Mouse (Mus musculus) left cerebral cortex, postnatal 10 days (tissue): Measurements from ENCODE around the gene Skp2. TPM values are rescaled to one million over a fixed set of nuclear protein-coding genes. Genes with fewer than 3 reads are reported as not detected.
A peak's percentile ranks its signal among the peaks of the same experiment; 100 is the strongest.

Experiments used
- DNase-seq, 2 experiments: peaks; one replicate each; pipeline ENCODE4 v3.0.0; 2021 to 2022; ENCODE audit warnings: low spot score in 2 of 2, mixed read lengths in 1 of 2; ENCODE audit errors: extremely low spot score in 1 of 2
- intact Hi-C: fragments of 180-260 bp; cut with DNase I; formaldehyde crosslinking; loops from one replicate; pipeline ENCODE4 v1.15.1; 2025
- total RNA-seq, 2 experiments: library from RNA; stranded (reverse); gene quantifications; 2 replicates each; pipeline ENCODE4 v1.2.3; 2021

The Skp2 gene
- total RNA-seq, 2 experiments from 2014 or later, result 5.9 to 6.0 TPM

GRCm38 (mm10) chr15:9118852-9119251 lies 36.4 kb downstream of the Skp2 start:
- intact Hi-C loops, result no loop called here
- DNase-seq, result no peak

DNA sequence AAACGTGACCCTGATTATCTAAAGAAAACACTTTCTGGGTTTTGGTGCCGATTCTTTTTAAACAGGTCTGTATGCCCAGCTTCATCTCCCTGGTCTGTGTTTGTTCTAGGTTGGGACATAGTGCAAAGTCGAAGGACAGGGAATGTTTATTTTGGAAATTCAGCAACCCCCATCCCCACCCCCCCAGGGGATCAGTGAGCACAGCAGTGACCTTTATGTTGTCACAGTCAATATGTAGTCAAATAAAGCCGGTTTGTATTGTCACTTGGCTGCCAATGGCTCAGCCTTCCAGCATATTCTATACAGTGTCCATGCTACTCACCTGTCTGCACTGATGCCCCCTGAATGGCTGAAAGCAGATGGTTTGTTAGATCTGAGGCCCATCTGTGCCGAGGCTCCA lies 40.6 kb downstream of the Skp2 start:
- no peak for DNase-seq
- intact Hi-C loops, result no loop called here

DNA sequence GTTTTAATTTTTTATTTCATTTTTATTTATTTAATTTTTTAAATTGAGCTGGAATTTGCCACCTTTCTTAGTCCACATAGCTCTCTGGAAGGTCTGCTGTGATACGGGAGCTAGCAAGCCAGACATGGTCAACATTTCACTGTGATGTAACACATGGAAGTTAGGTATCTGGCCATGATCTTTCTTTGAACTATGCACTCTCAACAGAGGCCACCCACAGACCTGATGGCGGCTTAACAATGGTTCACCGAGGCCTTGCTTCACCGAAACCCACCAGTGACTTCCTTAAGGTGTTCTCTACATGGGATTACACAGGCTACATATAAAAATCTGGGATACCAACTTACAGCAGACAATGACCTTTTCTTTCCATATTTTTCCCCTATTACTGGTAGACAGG lies 41.1 kb downstream of the Skp2 start:
- intact Hi-C loops, result no loop called here
- no peak for DNase-seq

DNA sequence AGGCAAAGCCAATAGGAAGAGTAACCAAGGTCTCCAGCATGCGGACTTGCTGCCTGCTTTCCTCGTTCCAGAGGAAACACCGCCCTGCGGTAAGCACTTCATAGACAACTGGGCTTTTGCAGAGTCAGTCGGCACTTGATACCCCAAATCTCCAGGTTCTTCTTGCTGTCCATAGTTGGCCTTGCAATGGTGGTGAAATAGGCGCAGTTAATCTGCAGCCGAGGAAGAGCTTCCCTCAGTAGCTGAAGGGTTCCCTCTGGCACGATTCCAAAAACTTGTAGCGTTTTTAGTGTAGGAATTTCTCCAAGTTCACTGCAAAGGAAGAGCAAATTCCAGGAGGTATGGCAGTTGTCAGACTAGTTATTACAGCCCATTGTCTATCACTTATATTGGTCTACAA lies 41.7 kb downstream of the Skp2 start:
- no peak for DNase-seq
- intact Hi-C loops, result no loop called here

- intact Hi-C loops, result no loop called here
Measured at GRCm38 (mm10) chr15:9111648-9112047, 43.6 kb downstream of the Skp2 start.

GRCm38 (mm10) chr15:9110526-9111347 lies 44.5 kb downstream of the Skp2 start:
- no peak for DNase-seq
- intact Hi-C loops, result no loop called here

More at GRCm38 (mm10) chr15:9111648-9112047, 43.6 kb downstream of the Skp2 start:
- no peak for DNase-seq

- DNase-seq, result no peak
- intact Hi-C loops, result no loop called here
Measured at GRCm38 (mm10) chr15:9106303-9107074, 48.7 kb downstream of the Skp2 start.

DNA sequence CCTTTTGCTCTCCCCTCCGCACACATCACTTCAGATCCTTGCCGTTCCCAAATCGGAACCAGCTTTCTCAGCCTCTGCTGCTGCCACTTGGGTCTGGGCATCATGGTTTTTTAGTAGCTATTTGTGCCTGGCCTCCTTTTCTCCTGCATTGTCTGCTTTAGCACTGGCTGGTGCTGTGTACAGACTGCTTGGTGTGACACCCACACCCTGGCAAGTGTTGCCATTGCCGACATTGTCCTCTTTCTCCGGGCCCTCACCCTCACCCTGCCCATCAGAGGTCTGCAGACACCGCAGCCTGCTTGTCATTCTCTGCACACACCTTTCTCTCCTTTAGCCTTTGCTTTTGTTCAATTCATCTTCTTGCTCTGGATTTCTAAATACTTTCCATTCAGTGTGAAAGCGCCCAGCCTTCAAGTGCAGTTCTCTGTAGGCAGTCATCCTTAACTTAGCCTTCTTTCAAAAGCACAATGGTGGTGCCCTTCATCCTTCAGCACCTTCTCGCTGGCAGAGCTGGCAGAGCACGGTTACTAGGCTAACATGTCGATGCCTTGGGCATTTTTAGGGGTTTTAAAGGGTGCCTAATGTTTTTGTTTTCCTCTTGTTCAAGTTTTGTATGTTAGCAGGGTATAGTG lies 54.7 kb downstream of the Skp2 start:
- DNase-seq, result no peak
- intact Hi-C loops, result no loop called here

DNA sequence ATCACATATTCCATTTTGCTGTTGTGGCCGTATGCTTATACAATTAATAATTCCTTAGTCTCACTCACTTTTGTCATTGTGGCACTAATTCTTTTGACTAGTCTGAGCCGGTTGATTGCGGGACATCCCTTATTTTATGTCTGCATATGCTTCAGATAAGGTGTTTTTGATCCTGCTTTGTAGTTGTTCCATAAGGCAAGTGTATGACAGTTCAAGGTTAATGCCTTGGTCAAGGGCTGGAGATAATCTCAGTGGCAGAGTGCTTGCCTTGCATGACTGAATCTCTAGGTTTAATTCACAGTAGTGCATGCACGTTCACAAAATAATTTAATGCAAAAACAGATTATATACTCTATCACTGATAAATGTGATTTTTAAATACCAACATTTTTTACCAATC lies 58.4 kb downstream of the Skp2 start:
- DNase-seq, result no peak
- intact Hi-C loops, result no loop called here

DNA sequence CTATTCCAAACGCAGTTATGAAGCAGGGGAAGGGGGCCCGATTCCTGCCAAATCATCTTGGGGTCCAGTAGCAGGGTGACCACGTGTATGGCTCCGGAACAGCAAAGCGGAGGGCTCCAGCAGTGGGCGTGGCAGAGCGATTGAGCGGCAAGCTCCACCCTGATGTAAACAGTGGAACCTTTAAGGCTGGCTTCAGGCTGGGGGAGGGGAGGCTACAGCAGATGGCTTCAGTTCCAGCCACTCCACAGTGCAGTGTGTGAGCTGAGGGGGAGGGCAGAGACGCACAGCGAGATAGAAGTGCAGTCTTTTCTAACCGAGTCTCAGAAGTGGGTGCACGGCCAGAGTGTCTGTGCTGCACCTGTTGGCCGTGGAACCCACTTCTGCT lies 60.9 kb downstream of the Skp2 start:
- DNase-seq, result peak; percentile 46 to 75
- intact Hi-C loops, result no loop called here

DNA sequence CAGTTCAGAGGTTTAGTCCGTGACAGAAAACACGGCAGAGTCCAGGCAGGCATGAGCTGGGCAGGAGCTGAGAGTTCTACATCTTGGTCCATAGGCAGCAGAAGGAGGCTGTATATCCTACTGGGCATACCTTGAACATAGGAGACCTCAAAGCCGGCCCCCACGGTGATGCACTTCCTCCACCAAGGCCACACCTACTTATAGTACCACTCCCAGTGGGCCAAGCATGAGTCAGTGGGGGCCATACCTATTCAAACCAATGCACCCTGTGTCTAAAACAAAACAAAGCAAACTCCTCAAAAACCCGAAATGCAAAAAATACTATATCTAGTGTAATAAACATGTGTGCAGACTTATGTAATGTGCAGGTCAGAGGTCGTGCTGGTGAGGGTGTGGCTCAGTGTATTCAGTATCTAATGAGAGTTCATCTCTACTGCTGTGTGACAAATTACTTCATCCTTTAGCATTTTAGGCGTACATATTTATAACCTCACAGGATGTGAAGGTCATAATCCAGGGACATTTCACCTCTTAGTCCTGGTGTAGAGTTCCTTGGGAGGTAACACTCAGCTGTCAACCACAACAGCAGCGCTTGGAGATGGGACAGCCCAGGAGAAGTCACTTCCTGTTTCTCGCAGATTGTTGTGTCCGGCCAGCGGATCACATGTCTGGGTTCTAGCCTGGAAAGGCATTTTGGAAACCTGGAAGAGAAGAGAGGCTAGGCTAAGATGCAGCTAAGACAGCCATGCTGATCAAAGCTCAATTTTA lies 61.4 kb downstream of the Skp2 start:
- DNase-seq, result no peak
- intact Hi-C loops, result no loop called here

DNA sequence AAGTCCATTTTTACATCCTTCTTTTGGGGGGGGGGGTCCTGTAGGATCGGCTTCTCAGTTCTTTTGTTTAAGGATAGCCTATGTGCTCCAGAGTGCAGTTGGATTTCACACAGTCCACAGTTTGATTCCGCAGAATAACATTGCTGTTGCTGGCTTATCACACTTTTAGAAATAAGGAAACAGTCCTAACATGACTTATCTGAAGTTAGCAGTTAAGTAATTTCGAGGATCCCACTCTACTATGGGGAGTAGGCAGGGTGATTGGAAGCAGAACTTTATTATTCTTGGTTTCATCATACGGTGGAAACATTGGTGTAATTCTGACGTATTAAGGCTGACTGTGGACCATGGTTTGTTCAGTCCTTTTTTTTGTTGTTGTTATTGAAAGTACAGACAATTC lies 64.6 kb downstream of the Skp2 start:
- intact Hi-C loops, result no loop called here
- no peak for DNase-seq

- intact Hi-C loops, result no loop called here
- no peak for DNase-seq
Measured at GRCm38 (mm10) chr15:9089136-9089720, 66.0 kb downstream of the Skp2 start.

DNA sequence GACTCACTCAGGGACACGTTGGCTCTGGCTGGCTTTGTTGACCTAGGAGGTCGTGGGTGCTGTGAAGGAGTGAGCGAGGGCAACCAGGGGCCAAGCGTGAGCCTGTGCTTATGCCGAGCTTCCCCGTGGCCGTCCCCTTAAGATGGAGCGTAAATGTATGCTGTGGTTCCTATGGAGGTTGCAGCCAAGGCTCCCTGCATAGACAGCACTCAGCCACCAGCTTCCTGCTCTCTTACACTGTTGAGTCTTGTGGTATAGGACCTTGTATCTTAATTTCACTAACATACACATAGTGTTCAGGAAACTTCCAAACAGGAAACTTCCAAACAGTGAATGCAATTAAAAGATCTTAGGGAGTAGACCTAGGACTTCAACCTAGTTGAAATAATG lies 66.5 kb downstream of the Skp2 start:
- DNase-seq, result no peak
- intact Hi-C loops, result no loop called here

DNA sequence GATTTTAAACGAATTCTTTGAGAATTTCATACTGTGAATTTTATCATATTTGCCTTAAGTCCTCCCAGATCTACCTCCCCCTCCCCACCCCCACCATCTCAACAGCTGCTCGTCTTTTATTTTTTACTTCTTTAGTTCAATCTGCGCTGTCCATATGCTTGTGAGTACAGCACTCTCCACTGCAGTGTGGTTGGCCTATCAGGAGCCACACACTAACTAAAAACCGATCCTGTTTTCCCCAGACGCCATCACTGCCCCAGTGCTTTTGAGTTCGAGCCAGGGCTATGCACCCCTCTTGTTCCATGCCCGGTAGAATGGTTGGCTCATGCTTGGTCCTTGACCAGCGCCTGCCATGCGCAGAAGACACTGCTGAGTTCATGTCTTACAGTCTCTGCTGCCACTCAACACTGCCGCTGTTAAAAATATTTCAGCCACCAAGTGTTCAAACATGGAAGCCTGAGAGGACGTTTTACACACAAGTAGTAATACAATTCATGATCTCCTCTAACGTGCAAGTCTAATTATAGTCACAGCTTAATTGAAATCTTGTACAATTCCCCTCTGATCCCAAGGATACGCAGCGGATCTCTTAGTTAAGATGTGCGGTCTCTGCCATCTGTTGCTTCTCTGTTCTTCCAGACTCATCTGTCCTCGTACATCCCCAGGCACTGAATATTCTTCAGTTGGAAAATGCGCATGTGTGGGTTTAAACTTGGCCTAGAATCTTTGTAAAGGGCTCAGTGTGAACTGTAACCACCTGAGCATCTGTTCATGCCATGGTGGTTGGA lies 67.1 kb downstream of the Skp2 start:
- no peak for DNase-seq
- intact Hi-C loops, result no loop called here

- no peak for DNase-seq
Measured at GRCm38 (mm10) chr15:9087421-9087820, 67.8 kb downstream of the Skp2 start.

GRCm38 (mm10) chr15:9086813-9087212 lies 68.4 kb downstream of the Skp2 start:
- no peak for DNase-seq
- intact Hi-C loops, result no loop called here

More at GRCm38 (mm10) chr15:9087421-9087820, 67.8 kb downstream of the Skp2 start:
- intact Hi-C loops, result no loop called here

DNA sequence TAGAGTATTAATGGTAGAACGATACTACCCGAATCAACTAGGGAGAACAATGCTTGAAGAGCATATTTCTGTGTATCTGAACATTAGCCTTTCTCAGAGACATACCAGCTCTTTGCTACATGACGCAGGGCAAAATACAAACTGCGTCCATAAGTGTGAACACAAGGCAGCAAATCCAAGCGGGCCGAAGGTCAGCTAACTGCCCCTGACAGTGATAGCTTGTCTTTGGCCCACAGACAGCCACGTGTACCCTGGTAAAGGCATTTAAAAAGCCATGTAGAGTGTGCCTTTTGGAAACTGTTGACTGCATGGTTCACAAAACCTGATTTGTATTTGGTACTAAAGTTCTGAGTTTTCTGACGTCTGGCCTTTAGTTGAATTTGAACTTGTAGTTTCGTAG lies 72.5 kb downstream of the Skp2 start:
- intact Hi-C loops, result no loop called here

More for the DNA sequence above, 72.5 kb downstream of the Skp2 start:
- no peak for DNase-seq
